Mouse (Mus musculus) hindbrain, embryonic 16.5 days (tissue): ENCODE measurements around the gene Cd80. TPM values are rescaled to one million over a fixed set of nuclear protein-coding genes. Genes with fewer than 3 reads are reported as not detected.

ENCODE experiments used
- ATAC-seq: fragments of 200-750 bp; cut with Nextera tagmentation; 2 replicates; pipeline ENCODE4 v1.8.0; 2017; ENCODE audit warnings: moderate TSS enrichment, moderate library complexity
- H3K27ac ChIP-seq: fragments of 300-500 bp; sonication (generic); 2 replicates; pipeline ENCODE4 v1.5.1; 2014; ENCODE audit warnings: low read depth, mild to moderate bottlenecking, control low read depth, low read length, moderate library complexity
- H3K27me3 ChIP-seq: fragments of 300-500 bp; sonication (generic); replicated peaks from 2 replicates; pipeline ENCODE4 v1.6.1; 2014; ENCODE audit warnings: low read length; ENCODE audit not compliant: control insufficient read depth, insufficient read depth
- H3K36me3 ChIP-seq: fragments of 300-500 bp; sonication (generic); 2 replicates; pipeline ENCODE4 v1.6.1; 2014; ENCODE audit warnings: mild to moderate bottlenecking, low read length, moderate library complexity, mixed read lengths; ENCODE audit not compliant: control insufficient read depth, insufficient read depth
- H3K4me1 ChIP-seq: fragments of 300-500 bp; sonication (generic); 2 replicates; pipeline ENCODE4 v1.6.1; 2014; ENCODE audit warnings: low read depth, low read length; ENCODE audit not compliant: control insufficient read depth, insufficient read depth
- H3K4me2 ChIP-seq: fragments of 300-500 bp; sonication (generic); 2 replicates; pipeline ENCODE4 v1.6.1; 2014; ENCODE audit warnings: mild to moderate bottlenecking, low read length, control low read depth, moderate library complexity
- H3K4me3 ChIP-seq: fragments of 300-500 bp; sonication (generic); 2 replicates; pipeline ENCODE4 v1.5.1; 2014; ENCODE audit warnings: mild to moderate bottlenecking, low read length, control low read depth, moderate library complexity
- H3K9ac ChIP-seq: fragments of 300-500 bp; sonication (generic); 2 replicates; pipeline ENCODE4 v1.6.1; 2014; ENCODE audit warnings: low read depth, mild to moderate bottlenecking, control low read depth, low read length, moderate library complexity
- H3K9me3 ChIP-seq: fragments of 300-500 bp; sonication (generic); 2 replicates; pipeline ENCODE4 v1.6.1; 2014; ENCODE audit warnings: mild to moderate bottlenecking, low read length, moderate library complexity; ENCODE audit not compliant: control insufficient read depth
- WGBS: fragments of 180-500 bp; shearing (Covaris S2); extraction: QIAGEN DNeasy Blood & Tissue Kit; methylation state at CpG from one replicate; pipeline ENCODE4 v1.1.7; 2014; 5-methylcytosine and 5-hydroxymethylcytosine counted together
- polyA plus RNA-seq: library from polyadenylated mRNA; unstranded; fragments of >200 nt; fragmentation: Nextera tagmentation; extraction: Ambion mirVana; gene quantifications from 2 replicates; pipeline ENCODE4 v1.2.1, GENCODE M21; 2015

Cd80 gene
- polyA plus RNA-seq, 1 experiment from 2014 or later, result 0.30 TPM

- peak within 1 kb of the TSS; percentile 96 for H3K4me3 ChIP-seq
- H3K9me3 ChIP-seq, result no peaks in the 10 kb centered on the region
- ATAC-seq, result peak; percentile 98
- H3K36me3 ChIP-seq, result peaks cover 23% of the 10 kb centered on the region
- peak within 1 kb of the TSS; percentile 97 for H3K9ac ChIP-seq
- under 1% methylated on average over 72 of the region's 73 CpGs for whole genome bisulfite sequencing
- H3K4me2 ChIP-seq, result peak within 1 kb of the TSS; percentile 74
- peaks cover 5% of the 10 kb centered on the region for H3K4me1 ChIP-seq
- H3K27me3 ChIP-seq, result no peaks in the 10 kb centered on the region
- H3K27ac ChIP-seq, result peak within 1 kb of the TSS; percentile 90
Observed at GRCm38 (mm10) chr16:38522129-38523084, 67.0 kb downstream of the Cd80 start, which contains the start of gene Timmdc1. TSS of gene Timmdc1 (minus strand) at chr16:38522663.

DNA sequence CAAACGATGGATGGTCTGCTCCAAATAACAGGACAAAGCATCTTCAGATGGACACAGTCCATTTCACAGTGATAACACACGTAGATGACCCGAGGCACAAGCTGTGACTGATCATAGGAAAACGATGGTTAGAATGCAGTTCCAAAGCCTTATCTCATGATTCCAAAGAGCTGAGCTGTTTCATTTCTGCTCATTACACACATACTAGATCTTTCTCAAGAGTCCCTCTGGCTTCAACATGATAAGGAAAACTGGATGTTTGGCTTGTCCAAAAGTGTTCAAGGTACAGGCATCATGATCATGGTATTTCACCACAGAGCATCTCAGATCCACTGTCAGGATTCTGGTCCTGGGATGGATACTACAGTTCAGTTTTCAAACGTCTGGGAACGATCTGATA is 70.9 kb downstream of the Cd80 start:
- no peak for ATAC-seq
- Histone ChIP-seq H3K27ac (no peak overlapping the region), H3K36me3 (peaks cover 41% of the 10 kb centered on the region), H3K9ac (no peak overlapping the region), H3K9me3 (no peaks in the 10 kb centered on the region), H3K4me1 (peaks cover 5% of the 10 kb centered on the region), H3K4me2 (no peak overlapping the region), H3K27me3 (no peaks in the 10 kb centered on the region), H3K4me3 (no peak overlapping the region)
- WGBS, result 93% methylated on average over 6 of the region's 6 CpGs

- H3K36me3 ChIP-seq, result peaks cover 48% of the 10 kb centered on the region
- H3K9me3 ChIP-seq, result no peaks in the 10 kb centered on the region
- no peak overlapping the region for H3K9ac ChIP-seq
- ATAC-seq, result peak; percentile 60
- no peak overlapping the region for H3K4me2 ChIP-seq
- no peaks in the 10 kb centered on the region for H3K4me1 ChIP-seq
- no peaks in the 10 kb centered on the region for H3K27me3 ChIP-seq
- H3K27ac ChIP-seq, result no peak overlapping the region
- H3K4me3 ChIP-seq, result no peak overlapping the region
- WGBS, result 44% methylated on average over 8 of the region's 8 CpGs
Observed at GRCm38 (mm10) chr16:38536544-38537146, 81.3 kb downstream of the Cd80 start.

GRCm38 (mm10) chr16:38538716-38539380 is 83.5 kb downstream of the Cd80 start:
- no peak for ATAC-seq
- no peak overlapping the region for H3K9ac ChIP-seq
- H3K4me2 ChIP-seq, result no peak overlapping the region
- WGBS, result 90% methylated on average over 12 of the region's 13 CpGs
- no peaks in the 10 kb centered on the region for H3K9me3 ChIP-seq
- H3K4me3 ChIP-seq, result no peak overlapping the region
- no peak overlapping the region for H3K27ac ChIP-seq
- no peaks in the 10 kb centered on the region for H3K4me1 ChIP-seq
- H3K36me3 ChIP-seq, result peaks cover 51% of the 10 kb centered on the region
- no peaks in the 10 kb centered on the region for H3K27me3 ChIP-seq

Other genes starting within 250 kb of the Cd80 start
- gene Nr1i2, start 160.7 kb upstream of the Cd80 start, polyA plus RNA-seq, result not detected in 2 replicates
- gene Maats1, start 113.4 kb upstream of the Cd80 start, polyA plus RNA-seq, result 1.6 and 1.7 TPM in 2 replicates
- gene Cox17, start 108.6 kb upstream of the Cd80 start, polyA plus RNA-seq, result 65.3 and 71.9 TPM in 2 replicates
- not detected in 2 replicates for gene Gm21987, start 108.5 kb upstream of the Cd80 start, polyA plus RNA-seq
- 0.68 and 0.69 TPM in 2 replicates for gene Popdc2, start 93.4 kb upstream of the Cd80 start, polyA plus RNA-seq
- gene Pla1a, start 22.4 kb upstream of the Cd80 start, polyA plus RNA-seq, result 0.81 and 0.84 TPM in 2 replicates
- 159 and 165 TPM in 2 replicates for gene Adprh, start 2.9 kb upstream of the Cd80 start, polyA plus RNA-seq
- gene Timmdc1, start 67.1 kb downstream of the Cd80 start, polyA plus RNA-seq, result 28.0 and 32.8 TPM in 2 replicates
- gene Poglut1, start 94.7 kb downstream of the Cd80 start, polyA plus RNA-seq, result 50.1 and 55.8 TPM in 2 replicates
- gene Tmem39a, start 103.1 kb downstream of the Cd80 start, polyA plus RNA-seq, result 32.0 and 37.0 TPM in 2 replicates